Mouse (Mus musculus) neural tube, embryonic 14.5 days (tissue): ENCODE results near the gene Plcl1. TPM values are rescaled to one million over a fixed set of nuclear protein-coding genes. Genes with fewer than 3 reads are reported as not detected.
"Not testable (repeated sequence)": the region's sequence is repeated elsewhere in the genome, so short reads cannot be mapped to it uniquely, and the experiment has no call there.

Experiments used
- ATAC-seq: fragments of 200-750 bp; cut with Nextera tagmentation; 2 replicates; pipeline ENCODE4 v1.8.0; 2017; ENCODE audit warnings: low read depth, mild to moderate bottlenecking, moderate TSS enrichment, moderate library complexity
- H3K27ac ChIP-seq: fragments of 300-500 bp; sonication (generic); 2 replicates; pipeline ENCODE4 v1.5.1; 2014; ENCODE audit warnings: low read depth, mild to moderate bottlenecking, control low read depth, low read length, moderate library complexity, mixed read lengths
- H3K27me3 ChIP-seq: fragments of 300-500 bp; sonication (generic); 2 replicates; pipeline ENCODE4 v1.6.1; 2014; ENCODE audit warnings: low read length; ENCODE audit not compliant: control insufficient read depth, insufficient read depth
- H3K36me3 ChIP-seq: fragments of 300-500 bp; sonication (generic); 2 replicates; pipeline ENCODE4 v1.6.1; 2014; ENCODE audit warnings: low read length, mixed read lengths; ENCODE audit not compliant: control insufficient read depth, insufficient read depth
- H3K4me1 ChIP-seq: fragments of 300-500 bp; sonication (generic); 2 replicates; pipeline ENCODE4 v1.6.1; 2014; ENCODE audit warnings: low read length; ENCODE audit not compliant: control insufficient read depth, insufficient read depth
- H3K4me2 ChIP-seq: fragments of 300-500 bp; sonication (generic); 2 replicates; pipeline ENCODE4 v1.6.1; 2014; ENCODE audit warnings: mild to moderate bottlenecking, low read depth, low read length, control low read depth
- H3K4me3 ChIP-seq: fragments of 300-500 bp; sonication (generic); 2 replicates; pipeline ENCODE4 v1.5.1; 2014; ENCODE audit warnings: low read depth, low read length, control low read depth, mixed read lengths
- H3K9ac ChIP-seq: fragments of 300-500 bp; sonication (generic); replicated peaks from 2 replicates; pipeline ENCODE4 v1.6.1; 2014; ENCODE audit warnings: low read depth, mild to moderate bottlenecking, control low read depth, low read length, mixed read lengths
- H3K9me3 ChIP-seq: fragments of 300-500 bp; sonication (generic); 2 replicates; pipeline ENCODE4 v1.6.1; 2016; ENCODE audit warnings: low read length; ENCODE audit not compliant: control insufficient read depth
- WGBS: fragments of 180-500 bp; shearing (Covaris S2); extraction: QIAGEN DNeasy Blood & Tissue Kit; methylation state at CpG from one replicate; pipeline ENCODE4 v1.1.7; 2014; 5-methylcytosine and 5-hydroxymethylcytosine counted together
- polyA plus RNA-seq: library from polyadenylated mRNA; unstranded; fragments of >200 nt; fragmentation: Nextera tagmentation; extraction: Ambion mirVana; gene quantifications from 2 replicates; pipeline ENCODE4 v1.2.1, GENCODE M21; 2014

Plcl1 gene
- polyA plus RNA-seq, 1 experiment from 2014 or later = 5.4 TPM

DNA sequence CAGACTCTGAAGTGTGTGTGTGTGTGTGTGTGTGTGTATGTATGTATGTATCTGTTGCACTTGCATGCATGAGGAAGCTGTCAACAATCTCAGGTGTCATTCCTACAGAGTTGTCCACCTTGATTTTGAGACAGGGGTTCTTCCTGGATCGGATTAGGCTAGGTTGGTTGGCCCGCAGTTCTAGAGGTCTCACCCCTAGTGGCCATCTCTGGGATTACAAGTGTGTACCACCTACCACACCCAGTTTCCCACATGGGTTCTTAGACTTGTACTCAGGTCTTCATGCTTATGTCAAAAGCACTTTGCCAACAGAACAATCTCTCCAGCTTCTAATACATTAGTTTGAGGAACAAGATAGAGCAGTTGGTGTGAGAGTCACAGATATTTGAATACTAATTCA is 41.9 kb downstream of the Plcl1 start:
- Histone ChIP-seq H3K4me1 (no peaks in the 10 kb centered on the region), H3K4me3 (no peak overlapping the region), H3K27ac (no peak overlapping the region), H3K9ac (no peak overlapping the region), H3K36me3 (no peaks in the 10 kb centered on the region), H3K9me3 (no peaks in the 10 kb centered on the region), H3K27me3 (no peaks in the 10 kb centered on the region), H3K4me2 (no peak overlapping the region)
- ATAC-seq = no peak
- WGBS = 76% methylated on average over 2 of the region's 2 CpGs

DNA sequence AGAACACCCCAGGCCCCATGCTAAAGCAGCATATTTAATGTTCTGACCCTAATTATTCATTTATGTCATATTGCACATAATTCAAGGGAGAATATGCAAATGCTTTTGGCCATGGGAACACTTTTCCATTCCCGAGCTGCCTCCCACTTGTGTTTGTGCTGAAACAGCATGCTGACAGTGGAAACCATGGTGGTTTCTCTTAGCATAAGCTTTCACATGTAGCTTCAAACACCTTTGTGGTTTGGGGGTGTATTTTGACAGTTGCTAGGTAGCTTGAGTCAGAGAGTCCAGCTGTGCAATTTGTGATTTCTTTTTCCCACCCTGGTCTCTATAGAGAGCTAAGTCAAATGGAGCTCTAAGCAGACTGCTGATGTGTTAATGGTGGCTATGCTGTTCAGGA is 42.4 kb downstream of the Plcl1 start:
- Histone ChIP-seq H3K4me3 (no peak overlapping the region), H3K9ac (no peak overlapping the region), H3K27me3 (no peaks in the 10 kb centered on the region), H3K9me3 (no peaks in the 10 kb centered on the region), H3K4me2 (no peak overlapping the region), H3K4me1 (no peaks in the 10 kb centered on the region), H3K36me3 (no peaks in the 10 kb centered on the region), H3K27ac (no peak overlapping the region)
- 77% methylated on average over 1 of the region's 1 CpGs for WGBS
- no peak for ATAC-seq

- 66% methylated on average over 3 of the region's 3 CpGs for WGBS
- Histone ChIP-seq H3K27me3 (no peaks in the 10 kb centered on the region), H3K4me1 (no peaks in the 10 kb centered on the region), H3K9me3 (no peaks in the 10 kb centered on the region), H3K36me3 (no peaks in the 10 kb centered on the region), H3K4me3 (no peak overlapping the region), H3K4me2 (no peak overlapping the region), H3K27ac (no peak overlapping the region), H3K9ac (no peak overlapping the region)
- no peak for ATAC-seq
Observed at GRCm38 (mm10) chr1:55449779-55450178, 44.1 kb downstream of the Plcl1 start.

GRCm38 (mm10) chr1:55454119-55454518 is 48.4 kb downstream of the Plcl1 start:
- H3K27me3 ChIP-seq = no peaks in the 10 kb centered on the region
- H3K9me3 ChIP-seq = no peaks in the 10 kb centered on the region
- H3K27ac ChIP-seq = no peak overlapping the region
- H3K36me3 ChIP-seq = no peaks in the 10 kb centered on the region
- 75% methylated on average over 5 of the region's 5 CpGs for WGBS
- ATAC-seq = peak; percentile 53; the same call in 1 of the 2 replicates
- H3K4me2 ChIP-seq = no peak overlapping the region
- H3K4me3 ChIP-seq = no peak overlapping the region
- no peaks in the 10 kb centered on the region for H3K4me1 ChIP-seq
- no peak overlapping the region for H3K9ac ChIP-seq

DNA sequence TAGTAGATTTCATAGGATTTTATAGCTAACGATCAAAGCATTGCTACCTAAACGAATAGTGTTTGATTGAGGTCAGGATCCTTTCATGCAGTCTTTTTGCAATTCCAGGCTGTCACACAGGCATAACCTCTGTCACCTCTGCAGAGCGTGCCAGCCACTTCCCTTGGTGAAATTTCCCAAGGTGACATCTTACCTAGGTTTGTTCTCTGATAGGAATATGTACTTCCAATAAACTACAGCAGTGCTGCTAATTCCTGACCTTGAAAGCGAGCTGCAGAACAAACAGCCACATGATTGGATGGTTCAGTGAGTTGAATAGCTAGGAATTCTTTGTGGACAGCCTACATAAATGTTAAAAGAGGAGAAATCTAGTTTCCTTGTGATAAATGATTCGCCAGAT is 56.6 kb downstream of the Plcl1 start:
- no peak for ATAC-seq
- 83% methylated on average over 5 of the region's 5 CpGs for WGBS

GRCm38 (mm10) chr1:55473756-55474155 is 68.0 kb downstream of the Plcl1 start:
- no peaks in the 10 kb centered on the region for H3K4me1 ChIP-seq
- no peak overlapping the region for H3K27ac ChIP-seq
- no peak for ATAC-seq
- H3K9me3 ChIP-seq = no peaks in the 10 kb centered on the region
- no peaks in the 10 kb centered on the region for H3K27me3 ChIP-seq
- WGBS = 87% methylated on average over 9 of the region's 9 CpGs
- no peaks in the 10 kb centered on the region for H3K36me3 ChIP-seq
- no peak overlapping the region for H3K4me3 ChIP-seq
- H3K9ac ChIP-seq = no peak overlapping the region
- H3K4me2 ChIP-seq = no peak overlapping the region

More for the DNA sequence above, 56.6 kb downstream of the Plcl1 start:
- H3K4me3 ChIP-seq = no peak overlapping the region
- no peak overlapping the region for H3K27ac ChIP-seq
- H3K9ac ChIP-seq = no peak overlapping the region
- no peak overlapping the region for H3K4me2 ChIP-seq
- H3K4me1 ChIP-seq = no peaks in the 10 kb centered on the region
- H3K9me3 ChIP-seq = no peaks in the 10 kb centered on the region
- H3K36me3 ChIP-seq = no peaks in the 10 kb centered on the region
- H3K27me3 ChIP-seq = no peaks in the 10 kb centered on the region

GRCm38 (mm10) chr1:55474976-55475375 is 69.3 kb downstream of the Plcl1 start:
- no peak overlapping the region for H3K27ac ChIP-seq
- H3K27me3 ChIP-seq = no peaks in the 10 kb centered on the region
- no peaks in the 10 kb centered on the region for H3K36me3 ChIP-seq
- no peaks in the 10 kb centered on the region for H3K4me1 ChIP-seq
- no peaks in the 10 kb centered on the region for H3K9me3 ChIP-seq
- WGBS = 87% methylated on average over 7 of the region's 7 CpGs
- no peak for ATAC-seq
- no peak overlapping the region for H3K9ac ChIP-seq
- H3K4me3 ChIP-seq = no peak overlapping the region
- H3K4me2 ChIP-seq = no peak overlapping the region

DNA sequence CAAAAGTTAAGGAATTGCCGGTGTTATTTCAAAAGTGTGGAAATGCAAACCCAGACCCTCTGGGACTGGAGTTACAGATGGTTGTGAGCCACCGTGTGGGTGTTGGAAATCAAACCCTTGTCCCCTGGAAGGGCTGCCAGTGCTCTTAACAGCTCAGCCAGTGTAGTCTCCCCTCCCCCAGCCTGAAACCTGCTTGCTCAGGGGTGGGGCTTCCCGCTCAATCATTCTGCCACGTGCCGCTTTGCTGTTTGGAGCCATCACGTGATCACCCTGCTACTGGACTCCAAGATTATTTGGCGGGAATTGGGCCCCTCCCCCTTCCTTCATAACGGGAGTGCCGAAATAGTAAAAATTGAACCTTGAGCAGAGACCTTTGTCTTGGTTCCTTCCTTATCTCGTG is 81.7 kb downstream of the Plcl1 start:
- not testable (repeated sequence) for H3K9ac ChIP-seq, H3K27ac ChIP-seq, H3K4me3 ChIP-seq, H3K36me3 ChIP-seq, ATAC-seq, H3K4me2 ChIP-seq, H3K4me1 ChIP-seq, H3K27me3 ChIP-seq, H3K9me3 ChIP-seq
- 87% methylated on average over 10 of the region's 10 CpGs for WGBS

GRCm38 (mm10) chr1:55488261-55488660 is 82.5 kb downstream of the Plcl1 start:
- Histone ChIP-seq H3K9ac (no peak overlapping the region), H3K4me3 (no peak overlapping the region), H3K4me1 (no peaks in the 10 kb centered on the region), H3K9me3 (no peaks in the 10 kb centered on the region), H3K27ac (no peak overlapping the region), H3K36me3 (no peaks in the 10 kb centered on the region), H3K27me3 (no peaks in the 10 kb centered on the region), H3K4me2 (no peak overlapping the region)
- ATAC-seq = no peak
- WGBS = 86% methylated on average over 2 of the region's 2 CpGs

- Histone ChIP-seq H3K27me3 (no peaks in the 10 kb centered on the region), H3K27ac (no peak overlapping the region), H3K4me2 (no peak overlapping the region), H3K9ac (no peak overlapping the region), H3K4me3 (no peak overlapping the region), H3K36me3 (no peaks in the 10 kb centered on the region), H3K9me3 (no peaks in the 10 kb centered on the region), H3K4me1 (no peaks in the 10 kb centered on the region)
- peak; percentile 84 for ATAC-seq
- 47% methylated on average over 6 of the region's 6 CpGs for WGBS
Observed at GRCm38 (mm10) chr1:55489355-55489754, 83.6 kb downstream of the Plcl1 start.
